Mouse (Mus musculus): Measurements from ENCODE around the gene Ubxn10. TPM values are rescaled to one million over a fixed set of nuclear protein-coding genes. Genes with fewer than 3 reads are reported as not detected.

The Ubxn10 gene
- polyA plus RNA-seq, 1 experiment: 1.0 TPM

- Histone ChIP-seq H3K27ac (ENCODE audit: insufficient read depth, low read length) (no peak overlapping the region), H3K9ac (ENCODE audit: low read depth, poor library complexity, severe bottlenecking) (no peak overlapping the region)
These were observed 9.9 kb upstream of the Ubxn10 start for GRCm38 (mm10) chr4:138746866-138747265.

DNA sequence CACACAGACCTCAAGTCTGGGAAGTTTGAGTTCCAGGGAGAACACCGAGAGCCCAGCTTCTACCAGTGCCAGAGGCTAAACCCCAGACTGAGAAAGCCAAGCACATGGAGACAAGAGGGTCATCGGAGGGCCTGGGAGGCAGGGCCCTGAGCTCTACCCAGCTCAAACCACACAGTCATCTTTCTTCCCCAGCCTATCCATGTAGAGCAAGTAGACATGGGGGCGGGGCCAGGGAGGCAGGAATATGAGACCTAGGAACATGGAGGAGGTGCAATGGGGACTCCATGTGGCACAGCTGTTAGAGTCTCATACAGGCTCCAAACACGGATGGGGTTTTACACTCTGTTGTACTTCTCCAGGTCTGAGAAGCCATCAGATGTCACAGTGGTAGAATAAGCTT lies 8.9 kb upstream of the Ubxn10 start:
- no peak overlapping the region for H3K27ac ChIP-seq (ENCODE audit: insufficient read depth, low read length)
- no peak overlapping the region for H3K4me3 ChIP-seq (ENCODE audit: low read depth, low read length)
- no peaks in the 10 kb centered on the region for H3K27me3 ChIP-seq (ENCODE audit: control insufficient read depth, insufficient read depth, low read length, poor library complexity, severe bottlenecking)
- H3K4me1 ChIP-seq (ENCODE audit: control insufficient read depth, insufficient read depth, low read length): no peaks in the 10 kb centered on the region
- H3K9me3 ChIP-seq (replicated peaks; ENCODE audit: control insufficient read depth, insufficient read depth, low read length, poor library complexity, severe bottlenecking): no peaks in the 10 kb centered on the region
- no peak overlapping the region for H3K9ac ChIP-seq (ENCODE audit: low read depth, poor library complexity, severe bottlenecking)
- TF ChIP-seq POLR2A (IDR thresholded peaks at IDR 0.05; ENCODE audit: insufficient read depth, low read length): no peak
- no peak for TF ChIP-seq CTCF (IDR thresholded peaks at IDR 0.05; ENCODE audit: low read depth, low read length)
- no peak for TF ChIP-seq EP300 (IDR thresholded peaks at IDR 0.05; ENCODE audit: insufficient read depth, low read depth, low read length)
- H3K36me3 ChIP-seq (ENCODE audit: control insufficient read depth, insufficient read depth, low read length, poor library complexity, severe bottlenecking): no peaks in the 10 kb centered on the region

More at GRCm38 (mm10) chr4:138746866-138747265, 9.9 kb upstream of the Ubxn10 start:
- no peaks in the 10 kb centered on the region for H3K4me1 ChIP-seq (ENCODE audit: control insufficient read depth, insufficient read depth, low read length)
- no peaks in the 10 kb centered on the region for H3K36me3 ChIP-seq (ENCODE audit: control insufficient read depth, insufficient read depth, low read length, poor library complexity, severe bottlenecking)
- no peaks in the 10 kb centered on the region for H3K27me3 ChIP-seq (ENCODE audit: control insufficient read depth, insufficient read depth, low read length, poor library complexity, severe bottlenecking)
- no peak overlapping the region for H3K4me3 ChIP-seq (ENCODE audit: low read depth, low read length)
- no peak for TF ChIP-seq EP300 (IDR thresholded peaks at IDR 0.05; ENCODE audit: insufficient read depth, low read depth, low read length)
- TF ChIP-seq CTCF (IDR thresholded peaks at IDR 0.05; ENCODE audit: low read depth, low read length): no peak
- TF ChIP-seq POLR2A (IDR thresholded peaks at IDR 0.05; ENCODE audit: insufficient read depth, low read length): no peak
- no peaks in the 10 kb centered on the region for H3K9me3 ChIP-seq (replicated peaks; ENCODE audit: control insufficient read depth, insufficient read depth, low read length, poor library complexity, severe bottlenecking)

- Histone ChIP-seq H3K27me3 (ENCODE audit: control insufficient read depth, insufficient read depth, low read length, poor library complexity, severe bottlenecking) (no peaks in the 10 kb centered on the region), H3K27ac (ENCODE audit: insufficient read depth, low read length) (no peak overlapping the region), H3K36me3 (ENCODE audit: control insufficient read depth, insufficient read depth, low read length, poor library complexity, severe bottlenecking) (no peaks in the 10 kb centered on the region), H3K4me3 (ENCODE audit: low read depth, low read length) (no peak overlapping the region), H3K9me3 (replicated peaks; ENCODE audit: control insufficient read depth, insufficient read depth, low read length, poor library complexity, severe bottlenecking) (no peaks in the 10 kb centered on the region), H3K4me1 (ENCODE audit: control insufficient read depth, insufficient read depth, low read length) (no peaks in the 10 kb centered on the region), H3K9ac (ENCODE audit: low read depth, poor library complexity, severe bottlenecking) (no peak overlapping the region)
- TF ChIP-seq EP300 (IDR thresholded peaks at IDR 0.05; ENCODE audit: insufficient read depth, low read depth, low read length) (no peak), POLR2A (IDR thresholded peaks at IDR 0.05; ENCODE audit: insufficient read depth, low read length) (no peak), CTCF (IDR thresholded peaks at IDR 0.05; ENCODE audit: low read depth, low read length) (no peak)
These were observed 2.3 kb upstream of the Ubxn10 start for GRCm38 (mm10) chr4:138739136-138739851.

DNA sequence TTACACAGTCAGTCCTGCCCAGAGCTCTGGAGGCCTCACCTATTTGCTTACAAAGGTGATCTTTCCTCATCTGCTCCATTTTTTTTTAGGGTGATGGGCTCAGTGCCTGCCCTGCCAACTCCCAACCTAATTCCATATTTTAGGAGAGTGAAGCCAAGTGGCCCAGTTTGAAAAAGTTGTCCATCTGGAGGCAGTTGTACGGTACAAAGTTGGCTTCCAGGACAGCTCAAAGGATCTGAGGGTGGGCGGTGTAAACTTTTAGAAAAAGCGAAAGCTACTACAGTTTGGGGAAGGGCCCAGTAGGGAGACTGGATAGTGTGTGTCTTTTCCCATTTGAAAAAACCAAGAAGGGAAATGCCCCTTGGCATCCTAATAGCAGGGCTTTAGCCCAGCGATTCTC lies 2.1 kb downstream of the Ubxn10 start:
- no peak overlapping the region for H3K27ac ChIP-seq (ENCODE audit: insufficient read depth, low read length)
- H3K4me3 ChIP-seq (ENCODE audit: low read depth, low read length): no peak overlapping the region
- no peak for TF ChIP-seq POLR2A (IDR thresholded peaks at IDR 0.05; ENCODE audit: insufficient read depth, low read length)
- no peak for TF ChIP-seq CTCF (IDR thresholded peaks at IDR 0.05; ENCODE audit: low read depth, low read length)
- TF ChIP-seq EP300 (IDR thresholded peaks at IDR 0.05; ENCODE audit: insufficient read depth, low read depth, low read length): no peak
- no peak overlapping the region for H3K9ac ChIP-seq (ENCODE audit: low read depth, poor library complexity, severe bottlenecking)
- H3K27me3 ChIP-seq (ENCODE audit: control insufficient read depth, insufficient read depth, low read length, poor library complexity, severe bottlenecking): no peaks in the 10 kb centered on the region
- no peaks in the 10 kb centered on the region for H3K36me3 ChIP-seq (ENCODE audit: control insufficient read depth, insufficient read depth, low read length, poor library complexity, severe bottlenecking)
- no peaks in the 10 kb centered on the region for H3K9me3 ChIP-seq (replicated peaks; ENCODE audit: control insufficient read depth, insufficient read depth, low read length, poor library complexity, severe bottlenecking)
- no peaks in the 10 kb centered on the region for H3K4me1 ChIP-seq (ENCODE audit: control insufficient read depth, insufficient read depth, low read length)

- Histone ChIP-seq H3K36me3 (ENCODE audit: control insufficient read depth, insufficient read depth, low read length, poor library complexity, severe bottlenecking) (no peaks in the 10 kb centered on the region), H3K27me3 (ENCODE audit: control insufficient read depth, insufficient read depth, low read length, poor library complexity, severe bottlenecking) (no peaks in the 10 kb centered on the region), H3K27ac (ENCODE audit: insufficient read depth, low read length) (no peak overlapping the region), H3K9me3 (replicated peaks; ENCODE audit: control insufficient read depth, insufficient read depth, low read length, poor library complexity, severe bottlenecking) (no peaks in the 10 kb centered on the region), H3K9ac (ENCODE audit: low read depth, poor library complexity, severe bottlenecking) (no peak overlapping the region), H3K4me3 (ENCODE audit: low read depth, low read length) (no peak overlapping the region), H3K4me1 (ENCODE audit: control insufficient read depth, insufficient read depth, low read length) (no peaks in the 10 kb centered on the region)
- TF ChIP-seq POLR2A (IDR thresholded peaks at IDR 0.05; ENCODE audit: insufficient read depth, low read length) (no peak), EP300 (IDR thresholded peaks at IDR 0.05; ENCODE audit: insufficient read depth, low read depth, low read length) (no peak), CTCF (IDR thresholded peaks at IDR 0.05; ENCODE audit: low read depth, low read length) (no peak)
These were observed 2.9 kb downstream of the Ubxn10 start for GRCm38 (mm10) chr4:138734105-138734504.

DNA sequence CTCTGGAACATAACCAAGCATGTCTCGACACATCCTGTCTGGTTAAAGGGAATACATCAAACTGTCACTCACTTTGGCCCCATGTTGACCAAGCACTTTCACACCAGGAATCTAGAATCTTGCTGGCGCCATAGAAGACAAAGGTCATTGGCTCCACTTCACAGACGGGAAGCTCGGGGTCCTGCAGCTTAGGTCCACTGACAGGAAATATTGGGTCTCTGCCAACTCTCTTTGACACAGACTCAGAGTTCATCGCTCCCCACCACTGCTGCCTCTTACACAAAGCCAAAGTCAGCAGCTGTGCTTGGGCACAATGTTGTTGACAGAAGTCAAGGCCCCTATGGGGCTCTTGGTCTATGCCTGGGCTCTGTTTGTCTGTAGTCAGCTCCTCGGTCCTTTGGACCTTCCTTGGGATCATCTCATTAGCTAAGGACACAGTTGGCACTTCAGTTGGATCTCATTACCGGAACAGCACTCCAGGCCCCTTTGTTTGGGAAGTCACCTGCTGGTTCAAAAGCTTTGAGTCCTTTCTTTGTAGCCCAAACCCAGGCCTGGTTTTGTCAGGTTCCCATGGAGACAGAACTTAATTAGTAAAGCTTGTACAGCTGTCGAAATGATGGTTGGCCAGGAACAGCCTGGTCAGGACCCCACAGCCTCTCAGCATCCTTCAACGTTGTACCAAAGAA lies 7.8 kb downstream of the Ubxn10 start:
- H3K36me3 ChIP-seq (ENCODE audit: control insufficient read depth, insufficient read depth, low read length, poor library complexity, severe bottlenecking): no peaks in the 10 kb centered on the region
- H3K9me3 ChIP-seq (replicated peaks; ENCODE audit: control insufficient read depth, insufficient read depth, low read length, poor library complexity, severe bottlenecking): no peaks in the 10 kb centered on the region
- peaks cover 3% of the 10 kb centered on the region for H3K4me1 ChIP-seq (ENCODE audit: control insufficient read depth, insufficient read depth, low read length)

More for the DNA sequence above, 7.8 kb downstream of the Ubxn10 start:
- no peak overlapping the region for H3K27ac ChIP-seq (ENCODE audit: insufficient read depth, low read length)
- H3K9ac ChIP-seq (ENCODE audit: low read depth, poor library complexity, severe bottlenecking): no peak overlapping the region
- H3K27me3 ChIP-seq (ENCODE audit: control insufficient read depth, insufficient read depth, low read length, poor library complexity, severe bottlenecking): no peaks in the 10 kb centered on the region
- H3K4me3 ChIP-seq (ENCODE audit: low read depth, low read length): no peak overlapping the region
- TF ChIP-seq EP300 (IDR thresholded peaks at IDR 0.05; ENCODE audit: insufficient read depth, low read depth, low read length): no peak

Data from ES-Bruce4 (cell line).